Mouse (Mus musculus): ENCODE measurements around the gene Ablim2. TPM values are rescaled to one million over a fixed set of nuclear protein-coding genes. Genes with fewer than 3 reads are reported as not detected.

The Ablim2 gene
- polyA plus RNA-seq, 1 experiment from 2014 or later = 2.5 TPM

DNA sequence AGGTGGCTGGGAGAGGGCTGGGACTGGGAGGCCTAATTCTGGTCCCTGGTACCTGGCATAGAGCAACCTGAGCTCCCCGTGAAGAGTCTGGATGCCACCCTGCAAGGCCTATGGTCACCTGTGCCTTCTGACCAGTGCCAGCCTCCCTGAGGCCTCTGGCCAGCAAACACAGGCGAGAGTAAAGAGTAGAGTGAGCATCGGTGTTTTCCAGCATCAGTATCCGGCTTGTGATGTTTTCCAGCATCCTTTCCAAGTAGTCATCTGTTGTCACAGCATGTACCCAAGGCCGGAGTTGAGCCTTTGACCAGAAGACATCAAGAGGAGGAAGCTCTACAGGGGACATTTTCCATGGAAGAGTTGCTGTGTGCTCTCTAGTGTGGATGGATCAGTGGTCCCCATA, 45.7 kb downstream of the Ablim2 start:
- no peak for ATAC-seq (replicated peaks; ENCODE audit: insufficient number of reproducible peaks, low FRiP score, low TSS enrichment)

DNA sequence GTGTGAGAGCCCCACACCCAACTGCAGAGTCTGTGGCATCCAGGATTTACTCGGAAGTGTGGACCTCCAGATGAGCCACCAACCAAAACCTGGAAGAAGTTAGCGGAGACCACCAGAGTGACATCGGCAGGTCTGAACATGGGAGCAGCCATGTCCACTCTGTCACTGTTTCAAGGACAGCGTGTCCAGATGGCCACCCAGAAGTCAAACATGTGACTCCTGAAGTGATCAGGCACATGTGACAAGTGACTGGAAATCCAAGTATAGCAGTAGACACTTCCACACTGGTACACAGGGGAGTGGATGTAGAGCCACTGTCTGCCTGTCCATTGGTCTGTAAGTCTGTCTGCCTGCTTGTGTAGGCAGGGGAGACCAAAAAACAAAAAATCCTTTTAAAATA, 47.0 kb downstream of the Ablim2 start:
- no peak overlapping the region for H3K4me2 ChIP-seq
- H3K9me3 ChIP-seq (replicated peaks; ENCODE audit: control insufficient read depth, low read length) = no peaks in the 10 kb centered on the region
- no peak overlapping the region for H3K27ac ChIP-seq (ENCODE audit: low read depth, low read length)
- peaks cover under 1% of the 10 kb centered on the region for H3K27me3 ChIP-seq (ENCODE audit: control insufficient read depth, insufficient read depth, low read length)
- no peak overlapping the region for H3K4me3 ChIP-seq (ENCODE audit: low read depth, low read length)
- H3K36me3 ChIP-seq (ENCODE audit: control insufficient read depth, insufficient read depth, low read length) = no peaks in the 10 kb centered on the region
- H3K9ac ChIP-seq (ENCODE audit: low read depth, low read length) = no peak overlapping the region
- peaks cover 21% of the 10 kb centered on the region for H3K4me1 ChIP-seq (ENCODE audit: control insufficient read depth, insufficient read depth, low read length)
- ATAC-seq (replicated peaks; ENCODE audit: insufficient number of reproducible peaks, low FRiP score, low TSS enrichment) = no peak
- WGBS (ENCODE audit: insufficient replicate concordance) = 78% methylated on average over 4 of the region's 4 CpGs

More for the DNA sequence above, 45.7 kb downstream of the Ablim2 start:
- peaks cover 7% of the 10 kb centered on the region for H3K27me3 ChIP-seq (ENCODE audit: control insufficient read depth, insufficient read depth, low read length)
- no peak overlapping the region for H3K27ac ChIP-seq (ENCODE audit: low read depth, low read length)
- no peak overlapping the region for H3K4me2 ChIP-seq
- peaks cover 20% of the 10 kb centered on the region for H3K4me1 ChIP-seq (ENCODE audit: control insufficient read depth, insufficient read depth, low read length)
- no peaks in the 10 kb centered on the region for H3K9me3 ChIP-seq (replicated peaks; ENCODE audit: control insufficient read depth, low read length)
- H3K9ac ChIP-seq (ENCODE audit: low read depth, low read length) = no peak overlapping the region
- H3K36me3 ChIP-seq (ENCODE audit: control insufficient read depth, insufficient read depth, low read length) = no peaks in the 10 kb centered on the region
- H3K4me3 ChIP-seq (ENCODE audit: low read depth, low read length) = no peak overlapping the region
- WGBS (ENCODE audit: insufficient replicate concordance) = 85% methylated on average over 5 of the region's 5 CpGs

DNA sequence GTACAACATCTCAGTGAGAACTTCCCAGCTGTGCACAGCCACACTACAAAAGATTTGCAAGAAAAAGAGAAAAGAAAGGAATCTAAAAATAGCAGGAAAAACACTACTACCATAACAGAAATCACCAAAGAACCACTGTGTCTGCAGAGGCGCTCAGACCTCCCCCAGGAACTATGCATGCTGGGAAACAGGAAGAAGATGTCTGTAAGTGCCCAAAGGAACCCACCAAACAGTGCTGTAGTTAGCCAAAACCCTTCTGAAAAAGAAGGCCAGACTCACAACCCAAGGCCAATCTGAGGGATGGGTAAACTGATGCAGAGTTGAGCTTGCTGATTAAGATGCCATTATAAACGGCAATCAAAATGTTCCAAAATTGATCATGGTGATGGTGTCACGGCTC, 47.5 kb downstream of the Ablim2 start:
- no peaks in the 10 kb centered on the region; the same call in 1 of the 2 replicates for H3K27me3 ChIP-seq (ENCODE audit: control insufficient read depth, insufficient read depth, low read length)
- H3K4me3 ChIP-seq (ENCODE audit: low read depth, low read length) = no peak overlapping the region
- peaks cover 21% of the 10 kb centered on the region for H3K4me1 ChIP-seq (ENCODE audit: control insufficient read depth, insufficient read depth, low read length)
- no peak overlapping the region for H3K4me2 ChIP-seq
- no peak for ATAC-seq (replicated peaks; ENCODE audit: insufficient number of reproducible peaks, low FRiP score, low TSS enrichment)
- no peaks in the 10 kb centered on the region for H3K36me3 ChIP-seq (ENCODE audit: control insufficient read depth, insufficient read depth, low read length)
- WGBS (ENCODE audit: insufficient replicate concordance) = 84% methylated on average over 3 of the region's 3 CpGs
- no peaks in the 10 kb centered on the region for H3K9me3 ChIP-seq (replicated peaks; ENCODE audit: control insufficient read depth, low read length)
- no peak overlapping the region for H3K27ac ChIP-seq (ENCODE audit: low read depth, low read length)
- H3K9ac ChIP-seq (ENCODE audit: low read depth, low read length) = no peak overlapping the region

DNA sequence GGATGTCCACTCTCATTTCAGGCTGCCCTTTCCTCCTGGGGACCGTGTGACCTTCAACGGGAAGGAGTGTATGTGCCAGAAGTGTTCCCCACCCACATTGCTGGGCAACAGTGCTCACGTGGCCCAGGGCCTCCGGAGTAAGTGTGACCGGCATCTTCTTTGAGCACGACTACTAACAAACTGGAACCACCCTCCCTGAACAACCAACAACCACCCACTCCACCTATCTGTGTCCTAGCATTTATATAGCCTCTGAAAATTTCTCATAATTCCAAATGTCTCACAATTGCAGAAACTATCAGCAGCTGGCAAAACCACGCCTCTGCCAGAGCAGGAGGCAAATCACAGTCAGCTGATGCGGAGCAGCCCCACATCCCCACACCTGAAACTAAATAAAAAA, 49.3 kb downstream of the Ablim2 start:
- Histone ChIP-seq H3K4me2 (no peak overlapping the region), H3K4me1 (ENCODE audit: control insufficient read depth, insufficient read depth, low read length) (peaks cover 25% of the 10 kb centered on the region), H3K27ac (ENCODE audit: low read depth, low read length) (no peak overlapping the region), H3K27me3 (ENCODE audit: control insufficient read depth, insufficient read depth, low read length) (no peaks in the 10 kb centered on the region; the same call in 1 of the 2 replicates), H3K9me3 (replicated peaks; ENCODE audit: control insufficient read depth, low read length) (no peaks in the 10 kb centered on the region), H3K4me3 (ENCODE audit: low read depth, low read length) (no peak overlapping the region), H3K36me3 (ENCODE audit: control insufficient read depth, insufficient read depth, low read length) (no peaks in the 10 kb centered on the region), H3K9ac (ENCODE audit: low read depth, low read length) (no peak overlapping the region)
- WGBS (ENCODE audit: insufficient replicate concordance) = 71% methylated on average over 8 of the region's 8 CpGs
- no peak for ATAC-seq (replicated peaks; ENCODE audit: insufficient number of reproducible peaks, low FRiP score, low TSS enrichment)

DNA sequence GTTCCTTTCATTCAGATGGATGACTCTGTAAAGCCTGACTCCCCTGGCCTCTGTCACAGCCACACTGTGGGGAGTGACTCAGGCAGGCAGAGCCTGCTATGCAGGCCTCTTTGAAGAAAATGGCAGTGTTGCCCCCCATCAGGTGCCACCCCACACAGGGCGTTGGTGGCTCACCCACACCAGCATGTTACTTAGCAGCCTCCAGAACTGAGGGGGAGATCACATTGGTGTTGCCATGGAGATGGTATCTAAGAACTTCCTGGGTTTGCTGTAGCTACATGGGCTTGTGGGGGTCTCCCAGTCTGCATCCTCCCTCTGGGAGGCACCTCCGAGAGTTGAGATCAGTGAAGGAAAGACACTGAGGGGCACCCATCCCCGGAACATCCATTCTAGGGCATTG, 52.8 kb downstream of the Ablim2 start:
- Histone ChIP-seq H3K4me2 (no peak overlapping the region), H3K27me3 (ENCODE audit: control insufficient read depth, insufficient read depth, low read length) (0 out of 2 replicates have a peak, but pooled peaks cover 7% of the 10 kb centered on the region), H3K4me3 (ENCODE audit: low read depth, low read length) (no peak overlapping the region), H3K9me3 (replicated peaks; ENCODE audit: control insufficient read depth, low read length) (no peaks in the 10 kb centered on the region), H3K27ac (ENCODE audit: low read depth, low read length) (no peak overlapping the region), H3K9ac (ENCODE audit: low read depth, low read length) (no peak overlapping the region), H3K36me3 (ENCODE audit: control insufficient read depth, insufficient read depth, low read length) (no peaks in the 10 kb centered on the region), H3K4me1 (ENCODE audit: control insufficient read depth, insufficient read depth, low read length) (peaks cover 24% of the 10 kb centered on the region)
- ATAC-seq (replicated peaks; ENCODE audit: insufficient number of reproducible peaks, low FRiP score, low TSS enrichment) = no peak
- WGBS (ENCODE audit: insufficient replicate concordance) = 56% methylated on average over 3 of the region's 3 CpGs

DNA sequence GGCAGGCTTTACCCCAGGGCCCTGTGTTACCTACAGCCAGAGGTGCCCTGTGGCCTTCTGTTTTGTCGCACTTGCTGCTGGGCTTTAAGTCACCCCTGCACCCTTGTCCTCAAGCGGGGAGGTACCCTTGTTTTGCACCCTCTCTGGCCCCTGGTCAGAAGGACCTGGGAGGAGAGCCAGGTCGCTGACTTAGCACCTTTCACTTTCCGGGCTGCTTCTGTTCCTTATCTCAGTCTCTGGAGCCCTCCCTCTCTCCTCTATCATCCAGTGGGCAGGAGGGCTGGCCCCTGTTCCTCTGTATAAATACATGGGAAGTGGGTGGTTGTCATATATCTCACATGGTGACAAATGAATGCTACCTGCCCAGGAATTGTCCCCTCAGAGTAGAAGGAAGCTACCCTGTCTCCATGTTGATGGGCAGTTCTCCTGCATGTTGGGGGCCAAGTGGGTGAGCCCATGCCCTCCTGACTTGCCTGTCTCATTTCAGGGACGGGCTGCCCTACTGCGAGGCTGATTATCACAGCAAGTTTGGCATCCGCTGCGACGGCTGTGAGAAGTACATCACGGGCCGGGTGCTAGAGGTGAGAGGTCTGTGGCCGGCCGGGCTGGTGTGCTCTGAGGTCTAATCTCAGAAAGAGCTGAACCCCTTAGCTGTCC, 54.1 kb downstream of the Ablim2 start:
- H3K9ac ChIP-seq (ENCODE audit: low read depth, low read length) = no peak overlapping the region
- 0 out of 2 replicates have a peak, but pooled peaks cover 7% of the 10 kb centered on the region for H3K27me3 ChIP-seq (ENCODE audit: control insufficient read depth, insufficient read depth, low read length)
- no peak overlapping the region for H3K4me3 ChIP-seq (ENCODE audit: low read depth, low read length)
- no peaks in the 10 kb centered on the region for H3K36me3 ChIP-seq (ENCODE audit: control insufficient read depth, insufficient read depth, low read length)
- no peak overlapping the region for H3K27ac ChIP-seq (ENCODE audit: low read depth, low read length)
- H3K4me2 ChIP-seq = no peak overlapping the region
- peaks cover 24% of the 10 kb centered on the region for H3K4me1 ChIP-seq (ENCODE audit: control insufficient read depth, insufficient read depth, low read length)
- 46% methylated on average over 13 of the region's 13 CpGs for WGBS (ENCODE audit: insufficient replicate concordance)
- H3K9me3 ChIP-seq (replicated peaks; ENCODE audit: control insufficient read depth, low read length) = no peaks in the 10 kb centered on the region
- ATAC-seq (replicated peaks; ENCODE audit: insufficient number of reproducible peaks, low FRiP score, low TSS enrichment) = no peak

DNA sequence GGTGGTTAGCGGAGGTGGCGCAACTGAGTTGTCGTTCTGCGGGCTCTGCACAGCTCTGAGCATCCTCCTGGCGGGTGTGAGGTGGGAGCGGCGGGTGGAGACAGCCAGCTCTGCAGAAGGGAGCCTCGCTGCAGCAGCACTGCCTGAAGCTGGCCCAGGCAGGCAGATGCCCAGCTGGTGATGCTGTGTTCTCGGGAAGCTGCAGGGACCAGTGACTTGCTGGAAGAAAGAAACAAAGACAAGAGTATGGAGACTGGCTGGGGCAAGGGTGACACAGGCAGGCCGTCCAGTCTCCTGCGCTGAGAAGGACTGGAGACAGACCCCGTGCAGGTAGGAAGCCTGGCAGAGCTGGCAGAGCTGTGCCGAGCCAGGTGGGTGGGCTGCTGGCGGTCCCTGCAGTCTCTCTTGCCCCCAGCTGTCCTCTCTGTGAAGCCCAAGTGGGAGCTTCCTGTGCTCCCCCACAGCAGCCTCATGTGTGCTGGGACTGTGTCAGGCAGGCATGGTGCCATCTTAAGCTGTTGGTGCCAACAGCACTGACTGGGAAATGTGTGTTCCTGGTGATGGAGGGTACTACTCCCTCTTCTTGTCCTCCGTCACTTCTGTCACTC, 56.8 kb downstream of the Ablim2 start:
- 60% methylated on average over 15 of the region's 15 CpGs for WGBS (ENCODE audit: insufficient replicate concordance)
- H3K4me1 ChIP-seq (ENCODE audit: control insufficient read depth, insufficient read depth, low read length) = peaks cover 13% of the 10 kb centered on the region
- H3K9me3 ChIP-seq (replicated peaks; ENCODE audit: control insufficient read depth, low read length) = no peaks in the 10 kb centered on the region
- no peak overlapping the region for H3K27ac ChIP-seq (ENCODE audit: low read depth, low read length)
- no peak overlapping the region for H3K4me3 ChIP-seq (ENCODE audit: low read depth, low read length)
- no peak overlapping the region for H3K9ac ChIP-seq (ENCODE audit: low read depth, low read length)
- peaks cover 7% of the 10 kb centered on the region; the same call in 1 of the 2 replicates for H3K27me3 ChIP-seq (ENCODE audit: control insufficient read depth, insufficient read depth, low read length)
- ATAC-seq (replicated peaks; ENCODE audit: insufficient number of reproducible peaks, low FRiP score, low TSS enrichment) = no peak
- no peaks in the 10 kb centered on the region for H3K36me3 ChIP-seq (ENCODE audit: control insufficient read depth, insufficient read depth, low read length)
- H3K4me2 ChIP-seq = no peak overlapping the region

DNA sequence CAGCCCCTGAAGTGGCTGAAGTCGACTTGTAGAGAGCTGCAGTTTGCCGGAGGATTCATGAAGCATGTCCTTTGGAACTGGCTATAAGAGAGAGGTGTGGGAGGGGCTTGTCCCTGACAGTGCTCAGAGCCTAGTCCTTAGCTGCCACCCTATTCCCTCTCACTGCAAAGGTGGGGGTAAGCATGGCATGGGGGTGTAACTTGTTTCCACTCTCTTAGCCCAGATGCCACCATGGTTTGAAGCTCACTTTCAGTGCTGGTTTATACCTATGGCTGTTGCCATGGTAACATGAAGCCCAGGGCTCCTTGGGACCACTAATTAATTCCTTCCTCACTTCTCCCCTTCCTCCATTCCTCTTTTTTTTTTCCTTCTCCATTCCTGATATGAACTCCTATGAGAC, 57.4 kb downstream of the Ablim2 start:
- Histone ChIP-seq H3K27me3 (ENCODE audit: control insufficient read depth, insufficient read depth, low read length) (peaks cover 7% of the 10 kb centered on the region; the same call in 1 of the 2 replicates), H3K9me3 (replicated peaks; ENCODE audit: control insufficient read depth, low read length) (no peaks in the 10 kb centered on the region), H3K36me3 (ENCODE audit: control insufficient read depth, insufficient read depth, low read length) (no peaks in the 10 kb centered on the region), H3K9ac (ENCODE audit: low read depth, low read length) (no peak overlapping the region), H3K4me2 (no peak overlapping the region), H3K4me3 (ENCODE audit: low read depth, low read length) (no peak overlapping the region), H3K27ac (ENCODE audit: low read depth, low read length) (no peak overlapping the region), H3K4me1 (ENCODE audit: control insufficient read depth, insufficient read depth, low read length) (peaks cover 13% of the 10 kb centered on the region)
- 28% methylated on average over 2 of the region's 2 CpGs for WGBS (ENCODE audit: insufficient replicate concordance)
- ATAC-seq (replicated peaks; ENCODE audit: insufficient number of reproducible peaks, low FRiP score, low TSS enrichment) = no peak

DNA sequence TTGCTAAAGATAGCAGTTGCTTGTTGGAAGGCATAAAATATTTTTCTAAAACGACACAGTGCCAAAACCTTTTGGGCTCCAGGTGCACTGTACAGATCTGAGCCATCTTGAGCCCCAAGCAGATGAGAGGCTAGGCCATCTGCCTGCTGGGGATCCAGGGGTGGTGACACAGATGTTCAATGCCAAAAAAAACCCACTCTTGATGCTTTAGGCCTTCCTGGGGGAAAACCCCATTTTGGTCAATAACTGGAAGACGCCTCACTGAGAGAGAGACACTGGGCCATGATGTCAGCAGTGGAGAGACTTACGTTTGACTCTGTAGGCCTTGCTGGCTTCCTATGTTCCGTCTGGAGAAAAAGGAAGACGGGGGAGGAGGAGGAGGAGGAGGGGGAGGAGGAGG, 59.6 kb downstream of the Ablim2 start:
- WGBS (ENCODE audit: insufficient replicate concordance) = 73% methylated on average over 4 of the region's 5 CpGs
- no peaks in the 10 kb centered on the region for H3K4me1 ChIP-seq (ENCODE audit: control insufficient read depth, insufficient read depth, low read length)

More for the DNA sequence above, 59.6 kb downstream of the Ablim2 start:
- Histone ChIP-seq H3K4me3 (ENCODE audit: low read depth, low read length) (no peak overlapping the region), H3K9me3 (replicated peaks; ENCODE audit: control insufficient read depth, low read length) (no peaks in the 10 kb centered on the region), H3K27ac (ENCODE audit: low read depth, low read length) (no peak overlapping the region), H3K27me3 (ENCODE audit: control insufficient read depth, insufficient read depth, low read length) (peaks cover 7% of the 10 kb centered on the region; the same call in 1 of the 2 replicates), H3K36me3 (ENCODE audit: control insufficient read depth, insufficient read depth, low read length) (no peaks in the 10 kb centered on the region), H3K9ac (ENCODE audit: low read depth, low read length) (no peak overlapping the region), H3K4me2 (no peak overlapping the region)
- no peak for ATAC-seq (replicated peaks; ENCODE audit: insufficient number of reproducible peaks, low FRiP score, low TSS enrichment)
